Mouse (Mus musculus): ENCODE data around the gene Neurl1a. TPM values are rescaled to one million over a fixed set of nuclear protein-coding genes. Genes with fewer than 3 reads are reported as not detected.

Gene Neurl1a
- polyA plus RNA-seq, 1 experiment, result 4.6 TPM

DNA sequence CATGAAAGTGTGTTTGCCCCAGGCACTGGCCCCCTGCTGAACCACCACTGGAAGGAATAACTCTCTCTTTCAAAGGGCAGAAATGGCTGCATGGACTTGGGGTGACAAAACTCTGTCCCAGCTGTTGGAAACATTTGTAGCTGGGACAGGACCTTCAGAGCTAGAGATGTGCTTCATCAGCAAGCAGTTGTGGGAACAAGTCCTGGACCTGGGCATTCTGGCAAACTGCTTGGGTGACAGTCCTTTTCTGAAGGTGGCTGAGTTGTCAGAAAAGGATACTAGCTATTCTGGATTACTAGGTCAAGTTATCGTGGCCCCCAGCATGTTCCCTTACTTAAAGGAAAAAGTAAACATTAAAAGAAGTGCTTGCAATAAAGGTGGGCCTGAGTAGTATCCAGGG is 27.5 kb downstream of the Neurl1a start:
- H3K27ac ChIP-seq (ENCODE audit: control insufficient read depth, insufficient read depth, low read depth, low read length, poor library complexity), result no peak overlapping the region
- WGBS, result 78% methylated on average over 1 of the region's 1 CpGs
- H3K4me1 ChIP-seq (ENCODE audit: control insufficient read depth, insufficient read depth, low read length), result no peaks in the 10 kb centered on the region
- TF ChIP-seq POLR2A (IDR thresholded peaks at IDR 0.05; ENCODE audit: borderline replicate concordance, control insufficient read depth, low read depth, low read length) (no peak), CTCF (IDR thresholded peaks at IDR 0.05; ENCODE audit: control insufficient read depth, insufficient read depth, low read length) (no peak)
- no peak overlapping the region for H3K4me3 ChIP-seq (replicated peaks; ENCODE audit: control insufficient read depth, low read depth, low read length)

DNA sequence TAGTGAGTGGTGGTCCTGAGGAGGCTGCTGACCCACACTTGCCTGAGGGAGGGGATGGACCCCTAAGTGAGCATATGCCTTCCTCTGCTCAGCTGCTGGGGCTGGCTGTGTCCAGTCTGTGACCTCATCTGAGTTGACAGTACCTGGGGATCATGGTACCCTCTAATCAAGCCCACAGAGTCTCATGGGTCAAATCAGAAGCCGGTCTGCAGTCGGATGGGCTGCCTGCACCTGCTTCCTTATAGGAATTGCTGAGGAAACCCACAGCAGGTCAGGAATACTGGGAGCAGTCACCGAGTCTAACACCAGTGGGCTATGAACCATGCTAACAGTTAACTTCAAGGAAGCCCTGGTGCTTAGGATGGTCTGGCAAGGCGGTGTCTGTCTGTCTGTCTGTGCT is 31.8 kb downstream of the Neurl1a start:
- H3K4me1 ChIP-seq (ENCODE audit: control insufficient read depth, insufficient read depth, low read length), result no peaks in the 10 kb centered on the region
- no peak for TF ChIP-seq CTCF (IDR thresholded peaks at IDR 0.05; ENCODE audit: control insufficient read depth, insufficient read depth, low read length)
- no peak for TF ChIP-seq POLR2A (IDR thresholded peaks at IDR 0.05; ENCODE audit: borderline replicate concordance, control insufficient read depth, low read depth, low read length)
- H3K27ac ChIP-seq (ENCODE audit: control insufficient read depth, insufficient read depth, low read depth, low read length, poor library complexity), result no peak overlapping the region
- 88% methylated on average over 4 of the region's 4 CpGs for WGBS
- no peak overlapping the region for H3K4me3 ChIP-seq (replicated peaks; ENCODE audit: control insufficient read depth, low read depth, low read length)

DNA sequence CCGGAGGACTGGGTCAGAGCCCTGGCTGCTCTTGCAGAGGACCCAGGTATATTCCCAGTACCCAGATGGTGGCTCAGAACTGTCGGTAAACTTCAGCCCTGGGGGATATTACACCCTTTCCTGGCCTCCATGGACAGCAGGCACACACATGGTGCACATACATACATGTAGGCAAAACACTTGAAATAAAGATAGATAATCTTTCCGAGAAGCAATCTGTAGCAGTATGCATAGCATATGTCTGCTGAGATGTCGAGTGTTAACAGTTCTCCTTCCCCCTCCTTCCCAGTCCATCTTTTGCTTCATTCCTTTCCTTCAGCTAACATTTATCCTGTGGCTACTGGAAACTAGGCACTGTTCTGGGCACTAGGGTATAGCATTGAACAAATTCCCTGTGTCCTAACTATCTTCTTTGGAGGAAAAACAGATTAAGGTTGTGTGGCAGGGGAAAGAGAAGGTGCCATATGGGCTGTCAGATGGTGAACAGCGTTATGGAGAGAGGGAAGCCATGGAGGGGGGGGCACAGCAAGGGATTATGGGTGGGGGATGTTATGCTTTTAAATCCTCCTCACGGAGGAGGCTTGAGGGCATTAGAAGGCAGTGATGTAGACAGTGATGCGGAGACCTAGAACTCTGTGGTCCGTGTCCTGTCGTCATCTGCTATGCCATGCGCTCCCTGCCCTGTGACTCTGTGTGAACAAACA is 33.1 kb downstream of the Neurl1a start:
- 80% methylated on average over 10 of the region's 10 CpGs for WGBS
- TF ChIP-seq POLR2A (IDR thresholded peaks at IDR 0.05; ENCODE audit: borderline replicate concordance, control insufficient read depth, low read depth, low read length), result no peak
- no peak for TF ChIP-seq CTCF (IDR thresholded peaks at IDR 0.05; ENCODE audit: control insufficient read depth, insufficient read depth, low read length)
- Histone ChIP-seq H3K4me1 (ENCODE audit: control insufficient read depth, insufficient read depth, low read length) (no peaks in the 10 kb centered on the region), H3K27ac (ENCODE audit: control insufficient read depth, insufficient read depth, low read depth, low read length, poor library complexity) (no peak overlapping the region), H3K4me3 (replicated peaks; ENCODE audit: control insufficient read depth, low read depth, low read length) (no peak overlapping the region)

DNA sequence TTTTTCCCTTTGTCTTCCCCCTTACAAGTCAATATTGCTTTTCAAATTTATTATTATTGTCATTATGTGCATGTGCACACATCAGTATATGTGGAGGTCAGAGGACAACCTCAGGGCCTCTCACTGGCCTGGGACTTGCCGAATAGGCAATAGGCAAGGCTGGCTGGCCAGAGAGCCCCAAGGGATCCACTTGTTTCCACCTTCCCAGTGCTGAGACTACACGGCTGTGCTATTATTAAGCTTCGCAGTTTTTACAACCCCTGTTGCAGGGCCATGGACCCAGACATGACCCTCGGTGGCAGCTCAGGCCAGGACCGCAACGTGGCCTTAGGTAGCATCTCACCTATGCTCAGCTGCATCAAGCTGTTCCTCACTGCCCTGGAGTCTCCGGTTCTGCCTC is 33.8 kb downstream of the Neurl1a start:
- Histone ChIP-seq H3K4me1 (ENCODE audit: control insufficient read depth, insufficient read depth, low read length) (no peaks in the 10 kb centered on the region), H3K27ac (ENCODE audit: control insufficient read depth, insufficient read depth, low read depth, low read length, poor library complexity) (no peak overlapping the region), H3K4me3 (replicated peaks; ENCODE audit: control insufficient read depth, low read depth, low read length) (no peak overlapping the region)
- WGBS, result 81% methylated on average over 7 of the region's 7 CpGs
- TF ChIP-seq POLR2A (IDR thresholded peaks at IDR 0.05; ENCODE audit: borderline replicate concordance, control insufficient read depth, low read depth, low read length), result no peak
- no peak for TF ChIP-seq CTCF (IDR thresholded peaks at IDR 0.05; ENCODE audit: control insufficient read depth, insufficient read depth, low read length)

DNA sequence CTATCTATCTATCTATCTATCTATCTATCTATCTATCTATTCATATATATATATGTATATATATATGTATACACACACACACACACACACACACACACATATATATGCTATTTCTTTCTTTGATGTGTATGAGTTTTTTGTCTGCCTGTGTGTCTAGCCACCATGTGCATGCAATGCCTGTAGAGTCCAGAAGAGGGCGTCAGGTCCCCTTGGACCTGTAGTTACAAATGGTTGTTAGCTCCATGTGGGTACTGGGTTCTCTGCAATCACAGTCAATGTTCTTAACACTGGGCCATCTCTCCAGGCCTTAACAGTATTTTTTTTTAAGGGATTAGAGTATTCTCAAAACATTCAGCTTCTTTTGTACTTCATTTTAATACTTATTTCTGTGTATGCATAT is 34.9 kb downstream of the Neurl1a start:
- TF ChIP-seq CTCF (IDR thresholded peaks at IDR 0.05; ENCODE audit: control insufficient read depth, insufficient read depth, low read length) (no peak), POLR2A (IDR thresholded peaks at IDR 0.05; ENCODE audit: borderline replicate concordance, control insufficient read depth, low read depth, low read length) (no peak)
- Histone ChIP-seq H3K27ac (ENCODE audit: control insufficient read depth, insufficient read depth, low read depth, low read length, poor library complexity) (no peak overlapping the region), H3K4me1 (ENCODE audit: control insufficient read depth, insufficient read depth, low read length) (no peaks in the 10 kb centered on the region), H3K4me3 (replicated peaks; ENCODE audit: control insufficient read depth, low read depth, low read length) (no peak overlapping the region)
- WGBS, result 63% methylated on average over 1 of the region's 1 CpGs

DNA sequence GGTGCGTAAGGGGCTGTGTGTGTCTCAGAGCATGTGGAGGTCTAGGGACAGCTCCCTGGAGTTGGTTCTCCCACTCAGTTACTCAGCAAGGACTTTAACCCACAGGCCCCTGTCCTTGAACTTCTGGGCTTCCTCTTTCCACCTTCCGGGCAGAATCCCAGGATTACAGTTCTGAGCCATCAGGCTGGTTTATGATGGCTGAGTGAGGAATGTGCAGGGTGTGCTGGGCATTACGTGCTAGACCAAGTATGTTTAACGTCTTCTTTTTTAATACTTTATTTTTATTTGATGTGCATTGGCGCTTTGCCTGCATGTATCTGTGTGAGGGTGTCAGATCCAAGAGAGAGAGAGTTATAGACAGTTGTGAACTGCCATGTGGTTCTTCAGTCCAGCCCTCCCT is 38.1 kb downstream of the Neurl1a start:
- 81% methylated on average over 5 of the region's 5 CpGs for WGBS
- H3K4me3 ChIP-seq (replicated peaks; ENCODE audit: control insufficient read depth, low read depth, low read length), result no peak overlapping the region
- TF ChIP-seq CTCF (IDR thresholded peaks at IDR 0.05; ENCODE audit: control insufficient read depth, insufficient read depth, low read length) (no peak), POLR2A (IDR thresholded peaks at IDR 0.05; ENCODE audit: borderline replicate concordance, control insufficient read depth, low read depth, low read length) (no peak)
- H3K4me1 ChIP-seq (ENCODE audit: control insufficient read depth, insufficient read depth, low read length), result no peaks in the 10 kb centered on the region; the same call in 1 of the 2 replicates
- no peak overlapping the region for H3K27ac ChIP-seq (ENCODE audit: control insufficient read depth, insufficient read depth, low read depth, low read length, poor library complexity)

DNA sequence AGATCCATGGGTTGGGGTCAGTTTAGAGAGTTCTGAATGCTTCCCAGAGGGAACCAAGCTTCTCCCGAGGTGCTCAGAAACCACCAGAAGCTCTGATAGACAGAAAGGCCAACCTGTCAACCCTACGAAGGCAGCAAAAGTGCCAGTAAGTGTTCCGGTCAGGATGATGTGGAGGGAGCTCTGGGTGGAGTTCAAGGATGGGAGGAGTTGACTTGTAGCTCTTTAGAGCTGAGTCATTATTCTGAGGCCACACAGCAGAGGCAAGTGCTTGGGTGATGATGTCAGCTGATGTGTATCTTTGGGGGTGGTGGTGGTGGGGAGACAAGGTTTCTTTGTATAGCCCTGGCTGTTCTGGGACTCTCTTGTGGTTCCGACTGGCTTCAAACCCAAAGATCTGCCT is 41.0 kb downstream of the Neurl1a start:
- H3K4me3 ChIP-seq (replicated peaks; ENCODE audit: control insufficient read depth, low read depth, low read length), result no peak overlapping the region
- no peak overlapping the region for H3K27ac ChIP-seq (ENCODE audit: control insufficient read depth, insufficient read depth, low read depth, low read length, poor library complexity)
- H3K4me1 ChIP-seq (ENCODE audit: control insufficient read depth, insufficient read depth, low read length), result no peaks in the 10 kb centered on the region; the same call in 1 of the 2 replicates
- TF ChIP-seq POLR2A (IDR thresholded peaks at IDR 0.05; ENCODE audit: borderline replicate concordance, control insufficient read depth, low read depth, low read length), result no peak
- no peak for TF ChIP-seq CTCF (IDR thresholded peaks at IDR 0.05; ENCODE audit: control insufficient read depth, insufficient read depth, low read length)
- 59% methylated on average over 4 of the region's 4 CpGs for WGBS

DNA sequence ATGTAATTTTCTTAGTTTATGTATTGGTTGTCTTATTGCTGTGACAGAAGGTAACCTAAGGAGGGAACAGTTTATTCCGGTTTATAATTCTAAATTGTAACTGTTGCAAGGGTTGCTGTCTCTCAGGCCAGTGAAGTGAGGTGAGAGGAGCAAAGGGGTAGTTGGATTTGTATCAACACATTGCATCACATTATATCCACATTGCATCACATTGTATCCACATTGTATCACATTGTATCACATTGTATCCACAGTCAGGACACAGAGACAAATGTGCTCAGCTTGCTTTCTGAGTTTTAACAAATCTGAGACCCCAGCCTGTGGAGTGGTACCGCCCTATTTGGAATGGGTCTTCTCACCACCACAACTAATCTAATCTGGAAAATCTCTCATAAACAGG is 41.6 kb downstream of the Neurl1a start:
- H3K4me1 ChIP-seq (ENCODE audit: control insufficient read depth, insufficient read depth, low read length), result no peaks in the 10 kb centered on the region; the same call in 1 of the 2 replicates
- no peak for TF ChIP-seq POLR2A (IDR thresholded peaks at IDR 0.05; ENCODE audit: borderline replicate concordance, control insufficient read depth, low read depth, low read length)
- no peak for TF ChIP-seq CTCF (IDR thresholded peaks at IDR 0.05; ENCODE audit: control insufficient read depth, insufficient read depth, low read length)
- H3K27ac ChIP-seq (ENCODE audit: control insufficient read depth, insufficient read depth, low read depth, low read length, poor library complexity), result no peak overlapping the region
- no peak overlapping the region for H3K4me3 ChIP-seq (replicated peaks; ENCODE audit: control insufficient read depth, low read depth, low read length)
- WGBS, result 70% methylated on average over 2 of the region's 2 CpGs

DNA sequence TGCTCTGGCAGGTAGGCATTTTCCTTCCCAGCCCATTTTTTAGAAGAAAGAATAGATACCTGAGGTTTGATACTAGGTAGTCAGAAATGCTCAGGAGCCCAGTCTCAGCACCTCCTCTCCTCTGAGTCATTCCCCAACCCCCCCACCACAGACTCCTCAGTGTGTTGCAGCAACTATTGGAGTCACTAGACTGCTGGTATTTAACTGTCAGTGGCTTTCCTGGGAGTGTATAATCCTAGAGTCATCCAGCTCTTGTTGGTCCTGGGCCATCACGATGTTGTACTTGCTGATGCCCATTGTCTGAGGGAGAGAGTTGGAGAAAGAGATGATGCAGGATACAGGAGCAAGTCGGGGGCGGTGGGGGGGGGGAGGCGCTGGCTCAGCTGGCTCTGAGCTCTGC is 42.4 kb downstream of the Neurl1a start:
- WGBS, result 77% methylated on average over 4 of the region's 4 CpGs
- H3K4me3 ChIP-seq (replicated peaks; ENCODE audit: control insufficient read depth, low read depth, low read length), result no peak overlapping the region
- TF ChIP-seq CTCF (IDR thresholded peaks at IDR 0.05; ENCODE audit: control insufficient read depth, insufficient read depth, low read length), result no peak
- TF ChIP-seq POLR2A (IDR thresholded peaks at IDR 0.05; ENCODE audit: borderline replicate concordance, control insufficient read depth, low read depth, low read length), result no peak
- H3K4me1 ChIP-seq (ENCODE audit: control insufficient read depth, insufficient read depth, low read length), result no peaks in the 10 kb centered on the region; the same call in 1 of the 2 replicates
- H3K27ac ChIP-seq (ENCODE audit: control insufficient read depth, insufficient read depth, low read depth, low read length, poor library complexity), result no peak overlapping the region

All from bone marrow, adult 2 months (tissue).